Mouse (Mus musculus) brain, embryonic 14.5 days (tissue): Measurements from ENCODE around the gene Supt4a.

Experiments used
- CTCF ChIP-seq: fragments of 200-500 bp; IDR thresholded peaks from 2 replicates; pipeline ENCODE4 v1.5.1; 2012; ENCODE audit warnings: inconsistent platforms, mild to moderate bottlenecking, moderate library complexity, borderline replicate concordance; ENCODE audit not compliant: insufficient read depth, insufficient read length; ENCODE audit errors: extremely low read depth
- POLR2A ChIP-seq: fragments of 200-500 bp; IDR thresholded peaks from 2 replicates; pipeline ENCODE4 v1.6.1; 2012; ENCODE audit warnings: mild to moderate bottlenecking, inconsistent platforms, borderline replicate concordance; ENCODE audit not compliant: poor library complexity, insufficient read depth, insufficient read length, severe bottlenecking; ENCODE audit errors: extremely low read depth

GRCm38 (mm10) chr11:87697131-87697682 lies 40.1 kb upstream of the Supt4a start:
- TF ChIP-seq CTCF, result no peak
- TF ChIP-seq POLR2A, result no peak
